Mouse (Mus musculus): ENCODE measurements at regions not wholly inside any gene's neighbourhood (a gene's known extent, or its start where the extent isn't known, plus 50 kb on each side); places are given as distances from the start of the nearest gene placed in this dataset.

DNA sequence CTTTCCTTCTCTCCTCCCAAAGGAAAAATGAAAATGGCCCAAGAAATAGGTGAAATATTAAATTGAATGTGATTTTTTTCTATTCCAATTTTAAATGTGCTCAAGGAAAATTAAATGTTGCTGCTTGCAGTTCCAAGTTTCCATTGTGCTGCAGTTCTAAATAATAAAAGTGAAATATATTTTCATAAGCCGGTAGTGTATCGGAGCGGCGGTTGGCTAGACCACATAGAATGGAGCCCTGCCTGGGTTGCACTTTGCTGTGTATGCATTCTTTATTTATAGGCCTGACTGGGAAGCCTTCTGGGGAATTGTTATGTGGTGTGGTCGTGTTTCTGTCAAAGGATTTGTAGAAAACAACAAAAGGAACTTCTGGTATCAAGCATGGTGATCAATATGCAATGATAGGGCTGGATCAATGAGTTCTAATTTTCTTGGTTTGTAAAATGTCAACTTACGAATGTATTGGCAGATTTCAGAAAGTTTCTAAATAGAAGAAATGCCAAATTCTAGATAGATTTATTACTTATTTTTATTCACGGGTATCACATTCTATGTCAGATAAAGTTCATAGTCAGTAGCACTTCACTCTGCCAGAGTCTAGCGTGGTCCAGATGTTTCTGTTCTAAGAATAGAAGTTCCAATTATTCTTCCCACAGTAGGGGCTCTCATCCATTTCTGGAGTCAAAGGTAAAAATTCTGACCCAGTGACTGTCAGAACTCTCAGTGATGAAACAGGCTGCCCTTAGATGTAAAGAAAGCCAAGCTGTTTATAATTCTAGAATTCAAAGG is 123.0 kb downstream of the Otol1 start:
- H3K27ac ChIP-seq (ENCODE audit: low read depth, low read length), result no peak overlapping the region
- H3K4me2 ChIP-seq (replicated peaks; ENCODE audit: low read depth, low read length), result no peak overlapping the region
- no peaks in the 10 kb centered on the region for H3K36me3 ChIP-seq (ENCODE audit: control insufficient read depth, insufficient read depth, low read length)
- DNase-seq (ENCODE audit: low spot score) (no peak), ATAC-seq (ENCODE audit: low FRiP score) (no peak)
- no peaks in the 10 kb centered on the region for H3K9me3 ChIP-seq (ENCODE audit: control insufficient read depth, low read length)
- H3K4me1 ChIP-seq (replicated peaks; ENCODE audit: control insufficient read depth, insufficient read depth, low read length), result no peaks in the 10 kb centered on the region
- no peaks in the 10 kb centered on the region for H3K27me3 ChIP-seq (ENCODE audit: control insufficient read depth, insufficient read depth, low read length)
- no peak overlapping the region for H3K9ac ChIP-seq (ENCODE audit: low read depth, low read length)
- H3K4me3 ChIP-seq (ENCODE audit: low read depth, low read length), result no peak overlapping the region
- 88% methylated on average over 8 of the region's 8 CpGs for WGBS

GRCm38 (mm10) chr3:70134963-70135362 is 127.5 kb downstream of the Otol1 start:
- Histone ChIP-seq H3K9me3 (ENCODE audit: control insufficient read depth, low read length) (no peaks in the 10 kb centered on the region), H3K4me3 (ENCODE audit: low read depth, low read length) (no peak overlapping the region), H3K4me1 (replicated peaks; ENCODE audit: control insufficient read depth, insufficient read depth, low read length) (no peaks in the 10 kb centered on the region), H3K9ac (ENCODE audit: low read depth, low read length) (no peak overlapping the region), H3K36me3 (ENCODE audit: control insufficient read depth, insufficient read depth, low read length) (no peaks in the 10 kb centered on the region), H3K27me3 (ENCODE audit: control insufficient read depth, insufficient read depth, low read length) (no peaks in the 10 kb centered on the region), H3K27ac (ENCODE audit: low read depth, low read length) (no peak overlapping the region), H3K4me2 (replicated peaks; ENCODE audit: low read depth, low read length) (no peak overlapping the region)
- ATAC-seq (ENCODE audit: low FRiP score), result peak; percentile 66; the same call in 1 of the 2 replicates
- no peak for DNase-seq (ENCODE audit: low spot score)
- 75% methylated on average over 2 of the region's 2 CpGs for WGBS

GRCm38 (mm10) chr3:70138488-70138887 is 131.1 kb downstream of the Otol1 start:
- DNase-seq (ENCODE audit: low spot score), result no peak
- Histone ChIP-seq H3K4me1 (replicated peaks; ENCODE audit: control insufficient read depth, insufficient read depth, low read length) (no peaks in the 10 kb centered on the region), H3K36me3 (ENCODE audit: control insufficient read depth, insufficient read depth, low read length) (no peaks in the 10 kb centered on the region), H3K9ac (ENCODE audit: low read depth, low read length) (no peak overlapping the region), H3K4me2 (replicated peaks; ENCODE audit: low read depth, low read length) (no peak overlapping the region), H3K9me3 (ENCODE audit: control insufficient read depth, low read length) (no peaks in the 10 kb centered on the region), H3K4me3 (ENCODE audit: low read depth, low read length) (no peak overlapping the region), H3K27me3 (ENCODE audit: control insufficient read depth, insufficient read depth, low read length) (no peaks in the 10 kb centered on the region), H3K27ac (ENCODE audit: low read depth, low read length) (no peak overlapping the region)
- 92% methylated on average over 2 of the region's 2 CpGs for WGBS
- no peak for ATAC-seq (ENCODE audit: low FRiP score)

- Histone ChIP-seq H3K4me1 (replicated peaks; ENCODE audit: control insufficient read depth, insufficient read depth, low read length) (no peaks in the 10 kb centered on the region), H3K9ac (ENCODE audit: low read depth, low read length) (no peak overlapping the region), H3K36me3 (ENCODE audit: control insufficient read depth, insufficient read depth, low read length) (no peaks in the 10 kb centered on the region), H3K9me3 (ENCODE audit: control insufficient read depth, low read length) (no peaks in the 10 kb centered on the region), H3K4me2 (replicated peaks; ENCODE audit: low read depth, low read length) (no peak overlapping the region), H3K27me3 (ENCODE audit: control insufficient read depth, insufficient read depth, low read length) (no peaks in the 10 kb centered on the region), H3K4me3 (ENCODE audit: low read depth, low read length) (no peak overlapping the region), H3K27ac (ENCODE audit: low read depth, low read length) (no peak overlapping the region)
- 81% methylated on average over 4 of the region's 4 CpGs for WGBS
- no peak for ATAC-seq (ENCODE audit: low FRiP score)
- DNase-seq (ENCODE audit: low spot score), result no peak
Observed at GRCm38 (mm10) chr3:70138926-70139325, 131.5 kb downstream of the Otol1 start.

DNA sequence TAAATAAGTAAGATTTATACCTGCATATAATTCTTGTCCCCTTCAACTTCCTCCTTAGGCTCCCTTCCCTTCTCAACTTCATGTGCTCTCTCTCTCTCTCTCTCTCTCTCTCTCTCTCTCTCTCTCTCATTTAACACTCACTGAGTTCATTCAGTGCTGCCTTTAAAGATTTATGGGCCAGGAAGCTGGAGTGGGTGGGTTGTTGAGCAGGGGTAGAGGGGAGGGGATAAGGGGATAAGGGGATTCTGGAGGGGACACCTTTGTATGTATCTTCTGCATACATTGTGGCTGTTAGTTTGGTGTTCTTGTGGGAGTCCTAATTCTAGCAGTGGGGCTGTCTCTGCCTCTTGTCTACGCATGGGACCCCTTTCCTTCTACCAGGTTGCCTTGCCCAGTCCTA is 138.3 kb downstream of the Otol1 start:
- ATAC-seq (ENCODE audit: low FRiP score) (no peak), DNase-seq (ENCODE audit: low spot score) (no peak)
- no peak overlapping the region for H3K4me3 ChIP-seq (ENCODE audit: low read depth, low read length)
- 96% methylated on average over 1 of the region's 1 CpGs for WGBS
- no peaks in the 10 kb centered on the region for H3K9me3 ChIP-seq (ENCODE audit: control insufficient read depth, low read length)
- no peak overlapping the region for H3K27ac ChIP-seq (ENCODE audit: low read depth, low read length)
- no peaks in the 10 kb centered on the region for H3K4me1 ChIP-seq (replicated peaks; ENCODE audit: control insufficient read depth, insufficient read depth, low read length)
- H3K27me3 ChIP-seq (ENCODE audit: control insufficient read depth, insufficient read depth, low read length), result no peaks in the 10 kb centered on the region
- H3K9ac ChIP-seq (ENCODE audit: low read depth, low read length), result no peak overlapping the region
- H3K36me3 ChIP-seq (ENCODE audit: control insufficient read depth, insufficient read depth, low read length), result no peaks in the 10 kb centered on the region
- no peak overlapping the region for H3K4me2 ChIP-seq (replicated peaks; ENCODE audit: low read depth, low read length)

- H3K4me2 ChIP-seq (replicated peaks; ENCODE audit: low read depth, low read length), result no peak overlapping the region
- no peaks in the 10 kb centered on the region for H3K36me3 ChIP-seq (ENCODE audit: control insufficient read depth, insufficient read depth, low read length)
- no peak overlapping the region for H3K27ac ChIP-seq (ENCODE audit: low read depth, low read length)
- DNase-seq (ENCODE audit: low spot score), result no peak
- H3K4me3 ChIP-seq (ENCODE audit: low read depth, low read length), result no peak overlapping the region
- 76% methylated on average over 5 of the region's 5 CpGs for WGBS
- H3K9ac ChIP-seq (ENCODE audit: low read depth, low read length), result no peak overlapping the region
- no peak for ATAC-seq (ENCODE audit: low FRiP score)
- no peaks in the 10 kb centered on the region for H3K27me3 ChIP-seq (ENCODE audit: control insufficient read depth, insufficient read depth, low read length)
- H3K9me3 ChIP-seq (ENCODE audit: control insufficient read depth, low read length), result no peaks in the 10 kb centered on the region
- H3K4me1 ChIP-seq (replicated peaks; ENCODE audit: control insufficient read depth, insufficient read depth, low read length), result no peaks in the 10 kb centered on the region
Observed at GRCm38 (mm10) chr3:70151156-70151555, 143.7 kb downstream of the Otol1 start.

GRCm38 (mm10) chr3:70160043-70160442 is 152.6 kb downstream of the Otol1 start:
- no peak overlapping the region for H3K27ac ChIP-seq (ENCODE audit: low read depth, low read length)
- H3K4me1 ChIP-seq (replicated peaks; ENCODE audit: control insufficient read depth, insufficient read depth, low read length), result no peaks in the 10 kb centered on the region
- no peaks in the 10 kb centered on the region for H3K9me3 ChIP-seq (ENCODE audit: control insufficient read depth, low read length)
- H3K9ac ChIP-seq (ENCODE audit: low read depth, low read length), result no peak overlapping the region
- no peak overlapping the region for H3K4me3 ChIP-seq (ENCODE audit: low read depth, low read length)
- ATAC-seq (ENCODE audit: low FRiP score) (no peak), DNase-seq (ENCODE audit: low spot score) (no peak)
- H3K36me3 ChIP-seq (ENCODE audit: control insufficient read depth, insufficient read depth, low read length), result no peaks in the 10 kb centered on the region
- no peaks in the 10 kb centered on the region for H3K27me3 ChIP-seq (ENCODE audit: control insufficient read depth, insufficient read depth, low read length)
- H3K4me2 ChIP-seq (replicated peaks; ENCODE audit: low read depth, low read length), result no peak overlapping the region
- 63% methylated on average over 9 of the region's 9 CpGs for WGBS

DNA sequence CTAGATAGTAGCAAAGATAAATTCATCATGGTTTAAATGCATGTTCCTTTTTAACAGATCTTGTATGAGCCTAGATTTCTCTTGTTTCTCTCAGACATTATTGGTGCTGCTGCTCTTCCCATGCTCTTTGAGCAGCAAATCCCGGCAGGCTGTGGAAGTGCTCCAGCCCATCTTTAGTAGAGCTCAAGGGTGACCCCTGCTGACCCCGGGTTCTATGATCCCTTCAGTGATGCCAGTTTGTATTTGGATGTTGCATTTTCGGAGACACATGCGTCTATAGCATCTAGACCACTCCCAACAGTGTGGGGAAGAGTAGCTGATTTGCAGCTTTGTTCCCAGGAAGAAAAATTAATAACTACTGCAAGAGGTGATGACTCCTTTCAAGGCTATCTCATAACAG is 164.3 kb downstream of the Otol1 start:
- H3K27ac ChIP-seq (ENCODE audit: low read depth, low read length), result no peak overlapping the region
- ATAC-seq (ENCODE audit: low FRiP score) (no peak), DNase-seq (ENCODE audit: low spot score) (no peak)
- no peak overlapping the region for H3K4me2 ChIP-seq (replicated peaks; ENCODE audit: low read depth, low read length)
- H3K9ac ChIP-seq (ENCODE audit: low read depth, low read length), result no peak overlapping the region
- H3K4me3 ChIP-seq (ENCODE audit: low read depth, low read length), result no peak overlapping the region
- no peaks in the 10 kb centered on the region for H3K4me1 ChIP-seq (replicated peaks; ENCODE audit: control insufficient read depth, insufficient read depth, low read length)
- H3K9me3 ChIP-seq (ENCODE audit: control insufficient read depth, low read length), result no peaks in the 10 kb centered on the region
- no peaks in the 10 kb centered on the region for H3K36me3 ChIP-seq (ENCODE audit: control insufficient read depth, insufficient read depth, low read length)
- 55% methylated on average over 4 of the region's 4 CpGs for WGBS
- H3K27me3 ChIP-seq (ENCODE audit: control insufficient read depth, insufficient read depth, low read length), result no peaks in the 10 kb centered on the region

DNA sequence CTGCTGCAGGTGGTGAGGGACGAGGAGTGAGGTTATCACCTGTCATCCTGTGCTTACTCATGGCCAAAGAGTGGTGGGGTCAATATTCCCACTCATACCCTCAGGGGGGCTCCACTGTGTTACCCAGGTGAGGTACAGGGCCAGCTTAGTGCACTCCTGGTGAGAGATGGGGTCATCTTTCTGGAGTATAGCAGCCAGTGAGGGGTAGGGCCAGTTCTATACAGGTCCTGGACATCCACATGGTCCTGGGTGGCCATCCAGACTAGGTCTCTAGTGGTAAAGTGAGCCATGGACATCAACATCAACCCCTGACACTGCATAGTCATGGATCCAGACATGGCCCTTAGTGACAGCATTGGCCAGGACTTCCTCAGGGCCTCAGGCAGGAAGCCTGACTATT is 169.0 kb downstream of the Otol1 start:
- ATAC-seq (ENCODE audit: low FRiP score), result peak; percentile 40; the same call in 1 of the 2 replicates
- 88% methylated on average over 1 of the region's 1 CpGs for WGBS

More for the DNA sequence above, 169.0 kb downstream of the Otol1 start:
- H3K4me2 ChIP-seq (replicated peaks; ENCODE audit: low read depth, low read length), result no peak overlapping the region
- no peaks in the 10 kb centered on the region for H3K36me3 ChIP-seq (ENCODE audit: control insufficient read depth, insufficient read depth, low read length)
- H3K27ac ChIP-seq (ENCODE audit: low read depth, low read length), result no peak overlapping the region
- no peak for DNase-seq (ENCODE audit: low spot score)
- no peaks in the 10 kb centered on the region for H3K9me3 ChIP-seq (ENCODE audit: control insufficient read depth, low read length)
- H3K4me3 ChIP-seq (ENCODE audit: low read depth, low read length), result no peak overlapping the region
- no peaks in the 10 kb centered on the region for H3K27me3 ChIP-seq (ENCODE audit: control insufficient read depth, insufficient read depth, low read length)
- H3K9ac ChIP-seq (ENCODE audit: low read depth, low read length), result no peak overlapping the region
- no peaks in the 10 kb centered on the region for H3K4me1 ChIP-seq (replicated peaks; ENCODE audit: control insufficient read depth, insufficient read depth, low read length)

All from hindbrain, embryonic 11.5 days (tissue).